Mouse (Mus musculus) intestine, embryonic 15.5 days (tissue): ENCODE data around the gene Kctd17. TPM values are rescaled to one million over a fixed set of nuclear protein-coding genes. Genes with fewer than 3 reads are reported as not detected.

Experiments
- ATAC-seq: fragments of 200-750 bp; cut with Nextera tagmentation; 2 replicates; pipeline ENCODE4 v1.8.0; 2017; ENCODE audit warnings: moderate TSS enrichment, moderate library complexity
- H3K27ac ChIP-seq: fragments of 300-500 bp; sonication (generic); 2 replicates; pipeline ENCODE4 v1.5.1; 2015; ENCODE audit warnings: mild to moderate bottlenecking, inconsistent platforms
- H3K27me3 ChIP-seq: fragments of 300-500 bp; sonication (generic); replicated peaks from 2 replicates; pipeline ENCODE4 v1.6.1; 2015; ENCODE audit warnings: inconsistent platforms
- H3K36me3 ChIP-seq: fragments of 300-500 bp; sonication (generic); 2 replicates; pipeline ENCODE4 v1.6.1; 2015; ENCODE audit warnings: inconsistent platforms
- H3K4me1 ChIP-seq: fragments of 300-500 bp; sonication (generic); replicated peaks from 2 replicates; pipeline ENCODE4 v1.6.1; 2015; ENCODE audit warnings: inconsistent platforms
- H3K4me2 ChIP-seq: fragments of 300-500 bp; sonication (generic); replicated peaks from 2 replicates; pipeline ENCODE4 v1.6.1; 2015; ENCODE audit warnings: mild to moderate bottlenecking, inconsistent platforms
- H3K4me3 ChIP-seq: fragments of 300-500 bp; sonication (generic); replicated peaks from 2 replicates; pipeline ENCODE4 v1.5.1; 2015; ENCODE audit warnings: inconsistent platforms
- H3K9ac ChIP-seq: fragments of 300-500 bp; sonication (generic); 2 replicates; pipeline ENCODE4 v1.6.1; 2015; ENCODE audit warnings: inconsistent platforms
- H3K9me3 ChIP-seq: fragments of 300-500 bp; sonication (generic); 2 replicates; pipeline ENCODE4 v1.6.1; 2016; ENCODE audit warnings: inconsistent platforms
- WGBS: fragments of 180-500 bp; shearing (Covaris S2); methylation state at CpG from one replicate; pipeline ENCODE4 v1.1.7; 2015; 5-methylcytosine and 5-hydroxymethylcytosine counted together
- polyA plus RNA-seq: library from polyadenylated mRNA; unstranded; fragments of >200 nt; fragmentation: Nextera tagmentation; extraction: Ambion mirVana; gene quantifications from 2 replicates; pipeline ENCODE4 v1.2.1, GENCODE M21; 2015

Kctd17 gene
- polyA plus RNA-seq, 1 experiment from 2014 or later: 28.7 TPM

DNA sequence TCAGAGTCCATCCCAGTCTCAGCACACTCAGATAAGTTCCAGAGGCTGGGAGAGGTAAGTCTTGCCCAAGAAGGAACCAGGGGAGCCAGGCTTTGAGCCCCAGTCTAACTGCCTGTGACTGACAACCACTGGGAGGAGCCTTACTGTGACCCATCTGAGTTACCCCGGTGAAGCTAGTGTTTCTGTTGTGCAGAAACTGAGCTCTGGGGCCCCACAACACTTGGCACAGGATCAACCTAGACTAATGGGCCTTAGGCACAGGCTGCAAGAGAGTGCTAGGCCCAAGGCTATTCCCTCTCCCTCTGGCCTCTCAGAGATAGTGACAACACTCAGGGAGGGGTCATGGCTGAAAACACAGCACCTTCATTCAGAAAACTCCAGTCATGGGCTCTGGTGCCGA lies 22.8 kb downstream of the Kctd17 start:
- H3K4me3 ChIP-seq: no peak overlapping the region
- H3K36me3 ChIP-seq: no peaks in the 10 kb centered on the region
- ATAC-seq: no peak

DNA sequence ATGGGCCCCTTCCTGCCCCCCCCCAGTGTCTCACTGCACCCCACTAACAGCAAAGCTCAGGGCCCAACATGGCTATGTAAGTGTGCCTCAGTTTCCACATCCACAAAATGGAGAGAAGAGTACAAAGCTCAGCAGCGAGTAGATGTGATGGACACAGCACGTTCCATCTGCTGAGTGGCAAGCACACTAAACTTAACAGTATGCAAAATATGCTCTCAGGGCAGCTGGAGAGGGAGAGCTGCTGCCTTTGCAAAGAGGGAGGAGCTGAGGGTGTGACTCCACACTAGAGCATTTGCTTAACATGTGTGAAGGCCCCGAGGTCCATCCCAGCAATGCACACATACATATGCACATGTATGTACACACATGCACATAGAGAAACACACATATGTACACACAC lies 24.6 kb downstream of the Kctd17 start:
- WGBS: 79% methylated on average over 3 of the region's 3 CpGs

More for the DNA sequence above, 22.8 kb downstream of the Kctd17 start:
- peaks cover 11% of the 10 kb centered on the region; the same call in 1 of the 2 replicates for H3K4me1 ChIP-seq
- WGBS: 75% methylated on average over 2 of the region's 2 CpGs
- H3K27ac ChIP-seq: no peak overlapping the region
- H3K4me2 ChIP-seq: no peak overlapping the region
- no peaks in the 10 kb centered on the region for H3K27me3 ChIP-seq
- H3K9ac ChIP-seq: no peak overlapping the region
- no peaks in the 10 kb centered on the region for H3K9me3 ChIP-seq

GRCm38 (mm10) chr15:78455168-78455567 lies 26.8 kb downstream of the Kctd17 start:
- Histone ChIP-seq H3K4me2 (no peak overlapping the region), H3K9me3 (no peaks in the 10 kb centered on the region), H3K36me3 (no peaks in the 10 kb centered on the region), H3K4me1 (no peaks in the 10 kb centered on the region), H3K27me3 (no peaks in the 10 kb centered on the region), H3K9ac (no peak overlapping the region), H3K27ac (no peak overlapping the region), H3K4me3 (no peak overlapping the region)
- ATAC-seq: no peak
- WGBS: 58% methylated on average over 4 of the region's 4 CpGs

More for the DNA sequence above, 24.6 kb downstream of the Kctd17 start:
- Histone ChIP-seq H3K4me3 (no peak overlapping the region), H3K27ac (no peak overlapping the region), H3K9me3 (no peaks in the 10 kb centered on the region), H3K4me2 (no peak overlapping the region), H3K36me3 (no peaks in the 10 kb centered on the region), H3K9ac (no peak overlapping the region), H3K27me3 (no peaks in the 10 kb centered on the region), H3K4me1 (peaks cover 11% of the 10 kb centered on the region; the same call in 1 of the 2 replicates)
- no peak for ATAC-seq

- Histone ChIP-seq H3K4me3 (no peak overlapping the region), H3K36me3 (no peaks in the 10 kb centered on the region), H3K27ac (no peak overlapping the region), H3K9ac (no peak overlapping the region), H3K27me3 (no peaks in the 10 kb centered on the region), H3K4me2 (no peak overlapping the region), H3K4me1 (no peaks in the 10 kb centered on the region), H3K9me3 (no peaks in the 10 kb centered on the region)
- 52% methylated on average over 7 of the region's 7 CpGs for WGBS
- ATAC-seq: no peak
Measured at GRCm38 (mm10) chr15:78456051-78456450, 27.7 kb downstream of the Kctd17 start.

GRCm38 (mm10) chr15:78457193-78457592 lies 28.8 kb downstream of the Kctd17 start:
- Histone ChIP-seq H3K4me1 (no peaks in the 10 kb centered on the region), H3K27ac (no peak overlapping the region), H3K9ac (no peak overlapping the region), H3K9me3 (no peaks in the 10 kb centered on the region), H3K36me3 (no peaks in the 10 kb centered on the region), H3K27me3 (no peaks in the 10 kb centered on the region), H3K4me2 (no peak overlapping the region), H3K4me3 (no peak overlapping the region)
- no peak for ATAC-seq
- WGBS: 70% methylated on average over 10 of the region's 10 CpGs

- H3K36me3 ChIP-seq: no peaks in the 10 kb centered on the region
- no peak overlapping the region for H3K27ac ChIP-seq
- no peaks in the 10 kb centered on the region for H3K9me3 ChIP-seq
- H3K4me2 ChIP-seq: no peak overlapping the region
- no peaks in the 10 kb centered on the region; the same call in 1 of the 2 replicates for H3K27me3 ChIP-seq
- no peak overlapping the region for H3K9ac ChIP-seq
- no peak overlapping the region for H3K4me3 ChIP-seq
- no peaks in the 10 kb centered on the region for H3K4me1 ChIP-seq
- 56% methylated on average over 2 of the region's 2 CpGs for WGBS
- ATAC-seq: no peak
Measured at GRCm38 (mm10) chr15:78462981-78463380, 34.6 kb downstream of the Kctd17 start.

DNA sequence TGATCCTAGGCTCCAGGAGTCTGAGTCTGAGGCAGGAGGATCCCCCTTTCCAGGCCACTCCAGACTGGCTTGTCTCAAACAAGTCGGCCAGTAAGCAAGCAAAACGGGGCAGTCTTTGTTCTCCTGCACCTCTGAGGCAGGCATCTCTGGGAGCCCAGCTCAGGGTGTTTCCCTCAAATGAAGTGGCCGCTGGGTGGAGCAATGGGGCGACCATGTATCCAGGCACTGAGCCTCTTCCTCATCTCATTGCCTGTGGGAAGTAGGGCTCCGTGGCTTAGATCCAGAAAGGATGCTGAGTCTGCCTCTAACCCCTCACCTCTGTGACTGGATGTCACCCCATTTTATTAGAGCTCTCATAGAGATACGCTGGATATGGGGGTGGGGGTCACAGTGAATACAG lies 38.4 kb downstream of the Kctd17 start:
- WGBS: 29% methylated on average over 6 of the region's 6 CpGs
- peaks cover 2% of the 10 kb centered on the region; the same call in 1 of the 2 replicates for H3K4me1 ChIP-seq

DNA sequence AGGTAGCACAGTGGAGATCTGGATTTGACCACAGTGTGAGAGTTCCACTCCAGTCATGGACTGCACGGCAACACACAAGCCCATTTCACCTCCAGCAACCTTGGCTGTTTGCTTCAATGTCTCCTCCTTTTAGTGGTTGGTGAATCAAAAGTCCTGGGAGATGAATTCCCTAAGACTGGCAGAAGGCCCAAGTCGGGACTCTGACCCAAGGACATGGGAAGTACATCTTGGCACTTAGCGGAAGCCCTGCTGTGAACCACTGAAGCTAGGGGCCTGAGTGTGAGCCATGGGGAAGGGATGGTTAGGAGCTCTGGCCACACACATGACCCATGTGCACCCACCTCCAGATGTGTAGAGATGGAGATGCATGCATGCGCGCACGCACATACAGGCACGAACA lies 39.2 kb downstream of the Kctd17 start:
- no peak for ATAC-seq

More for the DNA sequence above, 38.4 kb downstream of the Kctd17 start:
- ATAC-seq: no peak
- Histone ChIP-seq H3K27ac (no peak overlapping the region), H3K9ac (no peak overlapping the region), H3K27me3 (no peaks in the 10 kb centered on the region; the same call in 1 of the 2 replicates), H3K4me3 (no peak overlapping the region), H3K9me3 (no peaks in the 10 kb centered on the region), H3K36me3 (no peaks in the 10 kb centered on the region), H3K4me2 (no peak overlapping the region)

GRCm38 (mm10) chr15:78468379-78468937 lies 40.1 kb downstream of the Kctd17 start, which contains the start of gene Tmprss6:
Gene Tmprss6 (minus strand): TSS chr15:78468634.
- H3K4me1 ChIP-seq: peaks cover 4% of the 10 kb centered on the region; the same call in 1 of the 2 replicates
- H3K36me3 ChIP-seq: no peaks in the 10 kb centered on the region
- ATAC-seq: no peak
- H3K4me3 ChIP-seq: no peak within 1 kb of the TSS
- H3K4me2 ChIP-seq: no peak within 1 kb of the TSS
- H3K9me3 ChIP-seq: no peaks in the 10 kb centered on the region
- H3K9ac ChIP-seq: no peak within 1 kb of the TSS
- 72% methylated on average over 7 of the region's 7 CpGs for WGBS
- H3K27ac ChIP-seq: no peak within 1 kb of the TSS
- H3K27me3 ChIP-seq: no peaks in the 10 kb centered on the region; the same call in 1 of the 2 replicates

More for the DNA sequence above, 39.2 kb downstream of the Kctd17 start:
- Histone ChIP-seq H3K9me3 (no peaks in the 10 kb centered on the region), H3K4me3 (no peak overlapping the region), H3K27me3 (no peaks in the 10 kb centered on the region; the same call in 1 of the 2 replicates), H3K36me3 (no peaks in the 10 kb centered on the region), H3K9ac (no peak overlapping the region), H3K4me1 (peaks cover 4% of the 10 kb centered on the region; the same call in 1 of the 2 replicates), H3K27ac (no peak overlapping the region), H3K4me2 (no peak overlapping the region)
- WGBS: 94% methylated on average over 7 of the region's 7 CpGs

- peaks cover 4% of the 10 kb centered on the region; the same call in 1 of the 2 replicates for H3K4me1 ChIP-seq
- no peak overlapping the region for H3K4me3 ChIP-seq
- no peak for ATAC-seq
- H3K27me3 ChIP-seq: no peaks in the 10 kb centered on the region
- WGBS: 84% methylated on average over 4 of the region's 4 CpGs
- no peak overlapping the region for H3K9ac ChIP-seq
- no peak overlapping the region for H3K27ac ChIP-seq
- H3K9me3 ChIP-seq: no peaks in the 10 kb centered on the region
- no peak overlapping the region for H3K4me2 ChIP-seq
- no peaks in the 10 kb centered on the region for H3K36me3 ChIP-seq
Measured at GRCm38 (mm10) chr15:78470495-78471276, 42.3 kb downstream of the Kctd17 start.

- Histone ChIP-seq H3K4me2 (no peak overlapping the region), H3K36me3 (no peaks in the 10 kb centered on the region), H3K9me3 (no peaks in the 10 kb centered on the region), H3K27me3 (no peaks in the 10 kb centered on the region), H3K9ac (no peak overlapping the region), H3K4me1 (peaks cover 4% of the 10 kb centered on the region; the same call in 1 of the 2 replicates), H3K4me3 (no peak overlapping the region), H3K27ac (no peak overlapping the region)
- ATAC-seq: no peak
- 31% methylated on average over 7 of the region's 7 CpGs for WGBS
Measured at GRCm38 (mm10) chr15:78471902-78472301, 43.5 kb downstream of the Kctd17 start.

DNA sequence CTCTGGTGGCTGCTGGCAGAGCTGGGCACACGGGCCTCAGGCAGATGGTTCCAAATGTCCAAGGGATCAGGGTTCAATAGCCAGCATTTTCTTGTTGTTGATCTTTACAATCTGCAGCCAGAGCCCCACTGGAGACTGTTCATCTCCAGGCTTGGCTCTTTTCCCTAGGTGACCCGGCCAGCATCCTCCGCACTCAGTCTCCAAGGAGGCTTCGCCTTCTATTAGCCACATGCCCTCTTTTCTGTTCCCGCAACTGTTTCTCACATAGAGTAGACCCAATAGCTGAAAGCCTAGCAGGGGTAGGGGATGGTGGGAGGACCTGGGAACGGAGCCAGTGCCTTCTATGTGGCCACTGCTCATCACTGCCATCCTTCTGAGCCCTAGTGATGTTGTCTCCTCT lies 45.1 kb downstream of the Kctd17 start:
- Histone ChIP-seq H3K4me1 (peaks cover 4% of the 10 kb centered on the region; the same call in 1 of the 2 replicates), H3K4me3 (no peak overlapping the region), H3K4me2 (no peak overlapping the region), H3K9ac (no peak overlapping the region), H3K36me3 (no peaks in the 10 kb centered on the region), H3K27ac (no peak overlapping the region), H3K27me3 (no peaks in the 10 kb centered on the region), H3K9me3 (no peaks in the 10 kb centered on the region)
- no peak for ATAC-seq
- WGBS: 80% methylated on average over 6 of the region's 6 CpGs
